8 mouse cellular contexts compared by ENCODE assay signal in genomic region chr1:93479476-93480083, GRCm38 (mm10). TPM values are rescaled to one million over a fixed set of nuclear protein-coding genes. Genes with fewer than 3 reads are reported as not detected.
A peak's percentile ranks its signal among the peaks of the same experiment; 100 is the strongest.
DNase-seq lines count a peak whose midpoint lies in the region; ATAC-seq lines count a peak whose summit lies in the region.

No protein-coding gene starts in this region.

- DNase-seq in lung, adult 18-20 months = peak; percentile 22 to 29
- DNase-seq in lung, postnatal 25 days (ENCODE audit: low spot score) = no peak
- DNase-seq in ZHBTc4 (ENCODE audit: low read depth, low spot score) = peak; percentile 50
- DNase-seq in hindbrain, embryonic 14.5 days (ENCODE audit: low spot score) = peak; percentile 33
- peak; percentile 43 for DNase-seq in liver, embryonic 13.5 days
- peak; percentile 49 to 60 for DNase-seq in natural killer cell, adult 2 months (ENCODE audit: low spot score in 2 of 2)
- DNase-seq in B cell, adult 2 months = no peak

- no peaks in the 10 kb centered on the region for H3K27me3 ChIP-seq in embryonic facial prominence, embryonic 15.5 days
- H3K27me3 ChIP-seq in hindbrain, embryonic 14.5 days (ENCODE audit: control insufficient read depth, insufficient read depth, low read length) = no peaks in the 10 kb centered on the region
- no peaks in the 10 kb centered on the region for H3K27me3 ChIP-seq in liver, embryonic 13.5 days

- no peak for ATAC-seq in embryonic facial prominence, embryonic 15.5 days (ENCODE audit: insufficient number of reproducible peaks, low FRiP score, low TSS enrichment, low read depth)
- ATAC-seq in hindbrain, embryonic 14.5 days (ENCODE audit: low FRiP score) = no peak
- ATAC-seq in liver, embryonic 13.5 days (ENCODE audit: low read depth) = no peak

- peak overlapping the region; percentile 65 for H3K4me2 ChIP-seq in embryonic facial prominence, embryonic 15.5 days (replicated peaks)
- H3K4me2 ChIP-seq in hindbrain, embryonic 14.5 days (replicated peaks) = peak overlapping the region; percentile 69
- H3K4me2 ChIP-seq in liver, embryonic 13.5 days = peak overlapping the region; percentile 88

- WGBS in embryonic facial prominence, embryonic 15.5 days = 3% methylated on average over 23 of the region's 23 CpGs
- 9% methylated on average over 23 of the region's 23 CpGs for WGBS in hindbrain, embryonic 14.5 days
- WGBS in liver, embryonic 13.5 days (ENCODE audit: insufficient replicate concordance) = 2% methylated on average over 23 of the region's 23 CpGs

- no peaks in the 10 kb centered on the region for H3K9me3 ChIP-seq in embryonic facial prominence, embryonic 15.5 days (replicated peaks)
- no peaks in the 10 kb centered on the region for H3K9me3 ChIP-seq in hindbrain, embryonic 14.5 days (ENCODE audit: control insufficient read depth, low read length)
- no peaks in the 10 kb centered on the region for H3K9me3 ChIP-seq in liver, embryonic 13.5 days (replicated peaks)

- peak overlapping the region; percentile 85 for H3K4me3 ChIP-seq in embryonic facial prominence, embryonic 15.5 days (replicated peaks)
- H3K4me3 ChIP-seq in hindbrain, embryonic 14.5 days (replicated peaks; ENCODE audit: low read length) = peak overlapping the region; percentile 91
- peak overlapping the region; percentile 88 for H3K4me3 ChIP-seq in liver, embryonic 13.5 days (replicated peaks)

- no peaks in the 10 kb centered on the region for H3K36me3 ChIP-seq in embryonic facial prominence, embryonic 15.5 days
- no peaks in the 10 kb centered on the region; the same call in 1 of the 2 replicates for H3K36me3 ChIP-seq in hindbrain, embryonic 14.5 days (replicated peaks; ENCODE audit: control insufficient read depth, insufficient read depth)
- peaks cover 3% of the 10 kb centered on the region; the same call in 1 of the 2 replicates for H3K36me3 ChIP-seq in liver, embryonic 13.5 days

- peak overlapping the region; percentile 97 for H3K27ac ChIP-seq in embryonic facial prominence, embryonic 15.5 days (replicated peaks)
- peak overlapping the region; percentile 99 for H3K27ac ChIP-seq in hindbrain, embryonic 14.5 days
- peak overlapping the region; percentile 97 for H3K27ac ChIP-seq in liver, embryonic 13.5 days

- peaks cover 9% of the 10 kb centered on the region for H3K4me1 ChIP-seq in embryonic facial prominence, embryonic 15.5 days
- peaks cover 18% of the 10 kb centered on the region for H3K4me1 ChIP-seq in hindbrain, embryonic 14.5 days (replicated peaks; ENCODE audit: control insufficient read depth, insufficient read depth, low read length)
- H3K4me1 ChIP-seq in liver, embryonic 13.5 days (replicated peaks) = peaks cover 48% of the 10 kb centered on the region

- peak overlapping the region; percentile 89 for H3K9ac ChIP-seq in embryonic facial prominence, embryonic 15.5 days
- peak overlapping the region; percentile 89 for H3K9ac ChIP-seq in hindbrain, embryonic 14.5 days
- peak overlapping the region; percentile 91 for H3K9ac ChIP-seq in liver, embryonic 13.5 days

RNA-seq across cellular contexts. Expression of gene Hdlbp, which starts 1.0 kb away (rescaled TPM):
- 186 and 188 TPM in 2 replicates for polyA plus RNA-seq in embryonic facial prominence, embryonic 15.5 days (2015; fragmentation: Nextera tagmentation; extraction: Ambion mirVana)
- 65.1 and 80.2 TPM in 2 replicates for polyA plus RNA-seq in hindbrain, embryonic 14.5 days (2014; fragmentation: Nextera tagmentation; extraction: Ambion mirVana)
- 89.5 and 95.9 TPM in 2 replicates for polyA plus RNA-seq in liver, embryonic 13.5 days (2015; fragmentation: Nextera tagmentation; extraction: Ambion mirVana)

RNA-seq across cellular contexts. Expression of gene Farp2, which starts 32.3 kb away (rescaled TPM):
- 10.9 and 11.3 TPM in 2 replicates for polyA plus RNA-seq in embryonic facial prominence, embryonic 15.5 days (2015; fragmentation: Nextera tagmentation; extraction: Ambion mirVana)
- polyA plus RNA-seq in hindbrain, embryonic 14.5 days (2014; fragmentation: Nextera tagmentation; extraction: Ambion mirVana) = 5.0 and 5.2 TPM in 2 replicates
- 0.77 and 1.3 TPM in 2 replicates for polyA plus RNA-seq in liver, embryonic 13.5 days (2015; fragmentation: Nextera tagmentation; extraction: Ambion mirVana)

Comparison
In these comparisons a context has a peak if more than half of its experiments do, and no peak if none do; other contexts are left out.
1. DNase-seq: peak in lung, adult 18-20 months (2 of 2), ZHBTc4 (single experiment), hindbrain, embryonic 14.5 days (single experiment), liver, embryonic 13.5 days (single experiment) and natural killer cell, adult 2 months (2 of 2); none in lung, postnatal 25 days (single experiment) and B cell, adult 2 months (0 of 2).
2. Peak in every context shown above with its lines, with median percentiles within 50 percentile points of each other: H3K27ac ChIP-seq, H3K4me2 ChIP-seq, H3K4me3 ChIP-seq and H3K9ac ChIP-seq.